Mouse (Mus musculus) E14TG2a.4 (cell line): ENCODE measurements around the gene Rap1gap.

ENCODE experiments used
- CTCF ChIP-seq: conservative IDR thresholded peaks from 2 replicates; pipeline ENCODE4 v1.5.1; 2014; ENCODE audit warnings: low read length
- NANOG ChIP-seq: IDR thresholded peaks from 2 replicates; pipeline ENCODE4 v1.6.1; 2014; ENCODE audit warnings: borderline replicate concordance, low read length, mixed read lengths
- POU5F1 ChIP-seq: IDR thresholded peaks from 2 replicates; pipeline ENCODE4 v1.6.1; 2014; ENCODE audit warnings: low read length, borderline replicate concordance

GRCm38 (mm10) chr4:137726739-137727505 lies 62.4 kb downstream of the Rap1gap start:
- TF ChIP-seq CTCF (no peak), POU5F1 (no peak), NANOG (no peak)
